Mouse (Mus musculus): ENCODE results near the gene Celf2. TPM values are rescaled to one million over a fixed set of nuclear protein-coding genes. Genes with fewer than 3 reads are reported as not detected.
A peak's percentile ranks its signal among the peaks of the same experiment; 100 is the strongest.
"Not testable (repeated sequence)": the region's sequence is repeated elsewhere in the genome, so short reads cannot be mapped to it uniquely, and the experiment has no call there.

Celf2 gene
- polyA plus RNA-seq, 1 experiment from 2014 or later, result 92.4 TPM

- no peak overlapping the region for H3K4me3 ChIP-seq (ENCODE audit: low read length)
- no peaks in the 10 kb centered on the region for H3K9me3 ChIP-seq (ENCODE audit: control insufficient read depth, low read length)
- ATAC-seq (ENCODE audit: low read depth), result no peak
- H3K27ac ChIP-seq (ENCODE audit: low read length), result no peak overlapping the region
- no peaks in the 10 kb centered on the region for H3K36me3 ChIP-seq (ENCODE audit: control insufficient read depth, insufficient read depth, low read length)
- 57% methylated on average over 2 of the region's 2 CpGs for WGBS
- H3K9ac ChIP-seq (ENCODE audit: low read length), result no peak overlapping the region
- H3K4me2 ChIP-seq (ENCODE audit: low read depth, low read length), result no peak overlapping the region
- H3K27me3 ChIP-seq (ENCODE audit: control insufficient read depth, insufficient read depth, low read depth, low read length), result no peaks in the 10 kb centered on the region
- H3K4me1 ChIP-seq (replicated peaks; ENCODE audit: control insufficient read depth, insufficient read depth, low read length), result no peaks in the 10 kb centered on the region
Measured at GRCm38 (mm10) chr2:7310129-7310839, 199.1 kb downstream of the Celf2 start.

- no peak overlapping the region for H3K4me3 ChIP-seq (ENCODE audit: low read length)
- no peak overlapping the region for H3K9ac ChIP-seq (ENCODE audit: low read length)
- H3K4me1 ChIP-seq (replicated peaks; ENCODE audit: control insufficient read depth, insufficient read depth, low read length), result no peaks in the 10 kb centered on the region
- H3K9me3 ChIP-seq (ENCODE audit: control insufficient read depth, low read length), result no peaks in the 10 kb centered on the region
- H3K4me2 ChIP-seq (ENCODE audit: low read depth, low read length), result no peak overlapping the region
- ATAC-seq (ENCODE audit: low read depth), result no peak
- 71% methylated on average over 1 of the region's 1 CpGs for WGBS
- H3K27ac ChIP-seq (ENCODE audit: low read length), result no peak overlapping the region
- no peaks in the 10 kb centered on the region for H3K27me3 ChIP-seq (ENCODE audit: control insufficient read depth, insufficient read depth, low read depth, low read length)
- no peaks in the 10 kb centered on the region for H3K36me3 ChIP-seq (ENCODE audit: control insufficient read depth, insufficient read depth, low read length)
Measured at GRCm38 (mm10) chr2:7309324-7309723, 200.0 kb downstream of the Celf2 start.

GRCm38 (mm10) chr2:7308731-7309130 is 200.6 kb downstream of the Celf2 start:
- H3K27me3 ChIP-seq (ENCODE audit: control insufficient read depth, insufficient read depth, low read depth, low read length), result no peaks in the 10 kb centered on the region
- H3K9ac ChIP-seq (ENCODE audit: low read length), result no peak overlapping the region
- WGBS, result 72% methylated on average over 1 of the region's 1 CpGs
- H3K4me3 ChIP-seq (ENCODE audit: low read length), result no peak overlapping the region
- H3K4me2 ChIP-seq (ENCODE audit: low read depth, low read length), result no peak overlapping the region
- ATAC-seq (ENCODE audit: low read depth), result no peak
- no peaks in the 10 kb centered on the region for H3K9me3 ChIP-seq (ENCODE audit: control insufficient read depth, low read length)
- no peaks in the 10 kb centered on the region for H3K36me3 ChIP-seq (ENCODE audit: control insufficient read depth, insufficient read depth, low read length)
- H3K4me1 ChIP-seq (replicated peaks; ENCODE audit: control insufficient read depth, insufficient read depth, low read length), result no peaks in the 10 kb centered on the region
- no peak overlapping the region for H3K27ac ChIP-seq (ENCODE audit: low read length)

GRCm38 (mm10) chr2:7287434-7287833 is 221.9 kb downstream of the Celf2 start:
- WGBS, result 57% methylated on average over 3 of the region's 3 CpGs
- H3K4me2 ChIP-seq (ENCODE audit: low read depth, low read length), result no peak overlapping the region
- ATAC-seq (ENCODE audit: low read depth), result peak; percentile 60
- H3K9me3 ChIP-seq (ENCODE audit: control insufficient read depth, low read length), result no peaks in the 10 kb centered on the region
- H3K4me1 ChIP-seq (replicated peaks; ENCODE audit: control insufficient read depth, insufficient read depth, low read length), result no peaks in the 10 kb centered on the region; the same call in 1 of the 2 replicates
- no peaks in the 10 kb centered on the region for H3K36me3 ChIP-seq (ENCODE audit: control insufficient read depth, insufficient read depth, low read length)
- no peak overlapping the region for H3K27ac ChIP-seq (ENCODE audit: low read length)
- H3K9ac ChIP-seq (ENCODE audit: low read length), result no peak overlapping the region
- H3K4me3 ChIP-seq (ENCODE audit: low read length), result no peak overlapping the region
- H3K27me3 ChIP-seq (ENCODE audit: control insufficient read depth, insufficient read depth, low read depth, low read length), result no peaks in the 10 kb centered on the region

GRCm38 (mm10) chr2:7273214-7273613 is 236.1 kb downstream of the Celf2 start:
- WGBS, result 60% methylated on average over 4 of the region's 4 CpGs
- H3K9me3 ChIP-seq (ENCODE audit: control insufficient read depth, low read length), result no peaks in the 10 kb centered on the region
- no peaks in the 10 kb centered on the region for H3K27me3 ChIP-seq (ENCODE audit: control insufficient read depth, insufficient read depth, low read depth, low read length)
- H3K9ac ChIP-seq (ENCODE audit: low read length), result no peak overlapping the region
- no peak overlapping the region for H3K4me2 ChIP-seq (ENCODE audit: low read depth, low read length)
- peaks cover 3% of the 10 kb centered on the region; the same call in 1 of the 2 replicates for H3K4me1 ChIP-seq (replicated peaks; ENCODE audit: control insufficient read depth, insufficient read depth, low read length)
- H3K4me3 ChIP-seq (ENCODE audit: low read length), result no peak overlapping the region
- no peak overlapping the region for H3K27ac ChIP-seq (ENCODE audit: low read length)
- no peaks in the 10 kb centered on the region for H3K36me3 ChIP-seq (ENCODE audit: control insufficient read depth, insufficient read depth, low read length)
- ATAC-seq (ENCODE audit: low read depth), result no peak

GRCm38 (mm10) chr2:7270051-7270450 is 239.3 kb downstream of the Celf2 start:
- H3K4me1 ChIP-seq (replicated peaks; ENCODE audit: control insufficient read depth, insufficient read depth, low read length), result peaks cover 3% of the 10 kb centered on the region; the same call in 1 of the 2 replicates
- no peaks in the 10 kb centered on the region for H3K9me3 ChIP-seq (ENCODE audit: control insufficient read depth, low read length)
- no peaks in the 10 kb centered on the region for H3K36me3 ChIP-seq (ENCODE audit: control insufficient read depth, insufficient read depth, low read length)
- no peak overlapping the region for H3K4me3 ChIP-seq (ENCODE audit: low read length)
- peak; percentile 49; the same call in 1 of the 2 replicates for ATAC-seq (ENCODE audit: low read depth)
- 52% methylated on average over 7 of the region's 7 CpGs for WGBS
- no peak overlapping the region for H3K27ac ChIP-seq (ENCODE audit: low read length)
- no peaks in the 10 kb centered on the region for H3K27me3 ChIP-seq (ENCODE audit: control insufficient read depth, insufficient read depth, low read depth, low read length)
- no peak overlapping the region for H3K4me2 ChIP-seq (ENCODE audit: low read depth, low read length)
- H3K9ac ChIP-seq (ENCODE audit: low read length), result no peak overlapping the region

- Histone ChIP-seq H3K27me3 (ENCODE audit: control insufficient read depth, insufficient read depth, low read depth, low read length) (no peaks in the 10 kb centered on the region), H3K36me3 (ENCODE audit: control insufficient read depth, insufficient read depth, low read length) (no peaks in the 10 kb centered on the region), H3K9me3 (ENCODE audit: control insufficient read depth, low read length) (no peaks in the 10 kb centered on the region), H3K9ac (ENCODE audit: low read length) (no peak overlapping the region), H3K4me3 (ENCODE audit: low read length) (no peak overlapping the region), H3K4me1 (replicated peaks; ENCODE audit: control insufficient read depth, insufficient read depth, low read length) (peaks cover 3% of the 10 kb centered on the region; the same call in 1 of the 2 replicates), H3K4me2 (ENCODE audit: low read depth, low read length) (no peak overlapping the region), H3K27ac (ENCODE audit: low read length) (no peak overlapping the region)
- no peak for ATAC-seq (ENCODE audit: low read depth)
- WGBS, result 67% methylated on average over 4 of the region's 4 CpGs
Measured at GRCm38 (mm10) chr2:7267166-7267565, 242.2 kb downstream of the Celf2 start.

GRCm38 (mm10) chr2:7262668-7263067 is 246.7 kb downstream of the Celf2 start:
- ATAC-seq (ENCODE audit: low read depth); H3K4me3 ChIP-seq (ENCODE audit: low read length); H3K27ac ChIP-seq (ENCODE audit: low read length); H3K4me1 ChIP-seq (replicated peaks; ENCODE audit: control insufficient read depth, insufficient read depth, low read length); H3K27me3 ChIP-seq (ENCODE audit: control insufficient read depth, insufficient read depth, low read depth, low read length); H3K9ac ChIP-seq (ENCODE audit: low read length); H3K4me2 ChIP-seq (ENCODE audit: low read depth, low read length); H3K9me3 ChIP-seq (ENCODE audit: control insufficient read depth, low read length); H3K36me3 ChIP-seq (ENCODE audit: control insufficient read depth, insufficient read depth, low read length): not testable (repeated sequence)

- no peaks in the 10 kb centered on the region for H3K4me1 ChIP-seq (replicated peaks; ENCODE audit: control insufficient read depth, insufficient read depth, low read length)
- no peaks in the 10 kb centered on the region for H3K36me3 ChIP-seq (ENCODE audit: control insufficient read depth, insufficient read depth, low read length)
- no peak overlapping the region for H3K4me3 ChIP-seq (ENCODE audit: low read length)
- no peak for ATAC-seq (ENCODE audit: low read depth)
- H3K4me2 ChIP-seq (ENCODE audit: low read depth, low read length), result no peak overlapping the region
- no peak overlapping the region for H3K27ac ChIP-seq (ENCODE audit: low read length)
- H3K27me3 ChIP-seq (ENCODE audit: control insufficient read depth, insufficient read depth, low read depth, low read length), result no peaks in the 10 kb centered on the region
- 69% methylated on average over 4 of the region's 4 CpGs for WGBS
- no peaks in the 10 kb centered on the region for H3K9me3 ChIP-seq (ENCODE audit: control insufficient read depth, low read length)
- H3K9ac ChIP-seq (ENCODE audit: low read length), result no peak overlapping the region
Measured at GRCm38 (mm10) chr2:7260186-7260585, 249.2 kb downstream of the Celf2 start.
